Mouse (Mus musculus): ENCODE measurements around the gene Fam20a. TPM values are rescaled to one million over a fixed set of nuclear protein-coding genes. Genes with fewer than 3 reads are reported as not detected.

The Fam20a gene
- polyA plus RNA-seq, 1 experiment from 2014 or later, result 2.4 TPM

- H3K4me1 ChIP-seq (ENCODE audit: control insufficient read depth, insufficient read depth, low read length), result peaks cover 18% of the 10 kb centered on the region
- H3K4me3 ChIP-seq (replicated peaks; ENCODE audit: low read length), result no peak overlapping the region
- no peak overlapping the region for H3K27ac ChIP-seq (ENCODE audit: low read length)
- H3K36me3 ChIP-seq (ENCODE audit: control insufficient read depth, insufficient read depth, low read length), result no peaks in the 10 kb centered on the region
- no peaks in the 10 kb centered on the region for H3K27me3 ChIP-seq (ENCODE audit: control insufficient read depth, insufficient read depth, low read length)
- no peak overlapping the region for H3K4me2 ChIP-seq (ENCODE audit: low read depth, low read length)
- H3K9me3 ChIP-seq (replicated peaks; ENCODE audit: control insufficient read depth, low read length), result no peaks in the 10 kb centered on the region
- H3K9ac ChIP-seq (ENCODE audit: low read length), result no peak overlapping the region
- WGBS, result 46% methylated on average over 7 of the region's 7 CpGs
- no peak for ATAC-seq (ENCODE audit: insufficient read depth, low FRiP score)
Observed at GRCm38 (mm10) chr11:109648510-109648909, 73.6 kb downstream of the Fam20a start.

- Histone ChIP-seq H3K4me3 (replicated peaks; ENCODE audit: low read length) (no peak overlapping the region), H3K9ac (ENCODE audit: low read length) (no peak overlapping the region), H3K27ac (ENCODE audit: low read length) (no peak overlapping the region), H3K4me1 (ENCODE audit: control insufficient read depth, insufficient read depth, low read length) (no peaks in the 10 kb centered on the region), H3K9me3 (replicated peaks; ENCODE audit: control insufficient read depth, low read length) (no peaks in the 10 kb centered on the region), H3K36me3 (ENCODE audit: control insufficient read depth, insufficient read depth, low read length) (no peaks in the 10 kb centered on the region), H3K4me2 (ENCODE audit: low read depth, low read length) (no peak overlapping the region), H3K27me3 (ENCODE audit: control insufficient read depth, insufficient read depth, low read length) (no peaks in the 10 kb centered on the region)
- ATAC-seq (ENCODE audit: insufficient read depth, low FRiP score), result 0 out of 2 replicates have a peak, but pooled peaks have one; percentile 47
- WGBS, result 69% methylated on average over 5 of the region's 5 CpGs
Observed at GRCm38 (mm10) chr11:109641498-109642222, 80.4 kb downstream of the Fam20a start.

GRCm38 (mm10) chr11:109635871-109636395 is 86.1 kb downstream of the Fam20a start:
- Histone ChIP-seq H3K4me3 (replicated peaks; ENCODE audit: low read length) (no peak overlapping the region), H3K4me1 (ENCODE audit: control insufficient read depth, insufficient read depth, low read length) (no peaks in the 10 kb centered on the region), H3K4me2 (ENCODE audit: low read depth, low read length) (no peak overlapping the region), H3K27ac (ENCODE audit: low read length) (no peak overlapping the region), H3K9me3 (replicated peaks; ENCODE audit: control insufficient read depth, low read length) (no peaks in the 10 kb centered on the region), H3K9ac (ENCODE audit: low read length) (no peak overlapping the region), H3K27me3 (ENCODE audit: control insufficient read depth, insufficient read depth, low read length) (no peaks in the 10 kb centered on the region), H3K36me3 (ENCODE audit: control insufficient read depth, insufficient read depth, low read length) (no peaks in the 10 kb centered on the region)
- ATAC-seq (ENCODE audit: insufficient read depth, low FRiP score), result no peak
- WGBS, result 41% methylated on average over 6 of the region's 6 CpGs

DNA sequence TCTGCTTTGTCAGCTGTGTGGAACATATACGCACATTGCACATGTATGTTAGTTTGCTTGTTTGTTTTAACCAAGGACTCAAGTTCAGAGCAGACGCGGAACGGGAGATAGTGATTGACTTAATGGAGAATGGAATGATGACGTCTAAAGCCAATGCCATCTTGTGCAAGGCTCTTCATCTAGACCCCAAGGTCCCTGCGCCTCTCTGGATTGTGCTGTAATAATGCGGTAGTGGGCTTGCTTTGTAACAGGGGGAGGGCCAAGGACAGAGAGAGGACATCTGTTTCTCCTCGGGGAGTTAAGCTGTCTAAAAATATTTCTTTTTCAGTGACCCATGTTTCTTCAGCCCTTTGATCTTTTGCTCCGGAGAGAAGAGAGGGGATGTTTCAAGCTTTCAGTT is 87.2 kb downstream of the Fam20a start:
- Histone ChIP-seq H3K27ac (ENCODE audit: low read length) (no peak overlapping the region), H3K9me3 (replicated peaks; ENCODE audit: control insufficient read depth, low read length) (no peaks in the 10 kb centered on the region), H3K4me3 (replicated peaks; ENCODE audit: low read length) (no peak overlapping the region), H3K4me2 (ENCODE audit: low read depth, low read length) (no peak overlapping the region), H3K27me3 (ENCODE audit: control insufficient read depth, insufficient read depth, low read length) (no peaks in the 10 kb centered on the region), H3K4me1 (ENCODE audit: control insufficient read depth, insufficient read depth, low read length) (no peaks in the 10 kb centered on the region), H3K36me3 (ENCODE audit: control insufficient read depth, insufficient read depth, low read length) (no peaks in the 10 kb centered on the region), H3K9ac (ENCODE audit: low read length) (no peak overlapping the region)
- no peak for ATAC-seq (ENCODE audit: insufficient read depth, low FRiP score)
- WGBS, result 64% methylated on average over 9 of the region's 9 CpGs

DNA sequence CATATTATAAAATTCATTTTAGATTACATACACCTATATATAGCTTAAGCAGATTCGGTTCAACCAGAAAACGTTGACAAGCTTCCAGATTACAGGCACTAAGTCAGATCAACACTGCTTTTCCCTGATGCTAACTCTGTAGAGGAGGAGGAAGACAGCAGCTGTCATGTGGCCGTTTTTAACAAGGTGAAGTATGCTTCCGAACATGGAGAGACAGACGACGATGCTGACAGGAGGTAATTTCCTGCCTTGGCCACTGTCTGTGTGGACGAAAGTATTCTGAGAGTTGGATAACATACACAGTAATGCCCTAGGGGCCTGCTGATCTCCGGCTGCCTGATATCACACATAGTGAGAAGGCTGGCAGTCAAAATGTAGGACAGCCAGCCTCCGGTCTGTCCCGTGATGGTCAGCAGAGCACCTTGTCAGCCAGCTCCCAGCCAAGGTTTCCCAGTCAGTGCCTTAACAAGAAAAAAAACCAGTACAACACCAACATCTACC is 93.0 kb downstream of the Fam20a start:
- H3K4me3 ChIP-seq (replicated peaks; ENCODE audit: low read length), result no peak overlapping the region
- no peaks in the 10 kb centered on the region for H3K4me1 ChIP-seq (ENCODE audit: control insufficient read depth, insufficient read depth, low read length)
- H3K36me3 ChIP-seq (ENCODE audit: control insufficient read depth, insufficient read depth, low read length), result no peaks in the 10 kb centered on the region
- H3K27me3 ChIP-seq (ENCODE audit: control insufficient read depth, insufficient read depth, low read length), result no peaks in the 10 kb centered on the region
- H3K27ac ChIP-seq (ENCODE audit: low read length), result no peak overlapping the region
- ATAC-seq (ENCODE audit: insufficient read depth, low FRiP score), result no peak
- no peak overlapping the region for H3K4me2 ChIP-seq (ENCODE audit: low read depth, low read length)
- H3K9me3 ChIP-seq (replicated peaks; ENCODE audit: control insufficient read depth, low read length), result no peaks in the 10 kb centered on the region
- WGBS, result 49% methylated on average over 10 of the region's 10 CpGs
- H3K9ac ChIP-seq (ENCODE audit: low read length), result no peak overlapping the region

- H3K4me3 ChIP-seq (replicated peaks; ENCODE audit: low read length), result no peak overlapping the region
- ATAC-seq (ENCODE audit: insufficient read depth, low FRiP score), result no peak
- WGBS, result 83% methylated on average over 3 of the region's 3 CpGs
Observed at GRCm38 (mm10) chr11:109628099-109628498, 94.0 kb downstream of the Fam20a start.

DNA sequence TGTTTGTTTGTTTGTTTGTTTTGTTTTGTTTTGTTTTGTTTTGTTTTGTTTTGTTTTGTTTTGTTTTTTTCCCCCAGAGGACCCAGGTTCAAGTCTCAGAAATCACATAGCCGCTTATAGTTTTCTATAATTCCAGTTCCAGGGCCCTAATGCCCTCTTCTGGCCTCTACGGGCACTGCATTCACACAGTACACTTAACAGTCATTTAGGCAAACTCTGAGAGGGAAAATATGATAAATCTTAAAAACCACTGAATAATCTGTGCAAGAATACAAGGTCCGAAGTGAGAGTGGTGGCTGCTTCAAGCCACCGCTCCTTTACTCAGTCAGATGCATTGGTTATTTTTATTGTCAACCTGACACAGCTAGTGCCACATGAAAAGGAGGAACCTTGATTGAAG is 94.4 kb downstream of the Fam20a start:
- Histone ChIP-seq H3K4me3 (replicated peaks; ENCODE audit: low read length) (no peak overlapping the region), H3K4me2 (ENCODE audit: low read depth, low read length) (no peak overlapping the region), H3K27me3 (ENCODE audit: control insufficient read depth, insufficient read depth, low read length) (no peaks in the 10 kb centered on the region), H3K4me1 (ENCODE audit: control insufficient read depth, insufficient read depth, low read length) (no peaks in the 10 kb centered on the region), H3K36me3 (ENCODE audit: control insufficient read depth, insufficient read depth, low read length) (no peaks in the 10 kb centered on the region), H3K27ac (ENCODE audit: low read length) (no peak overlapping the region), H3K9ac (ENCODE audit: low read length) (no peak overlapping the region), H3K9me3 (replicated peaks; ENCODE audit: control insufficient read depth, low read length) (no peaks in the 10 kb centered on the region)
- 92% methylated on average over 4 of the region's 4 CpGs for WGBS
- ATAC-seq (ENCODE audit: insufficient read depth, low FRiP score), result no peak

More at GRCm38 (mm10) chr11:109628099-109628498, 94.0 kb downstream of the Fam20a start:
- H3K36me3 ChIP-seq (ENCODE audit: control insufficient read depth, insufficient read depth, low read length), result no peaks in the 10 kb centered on the region
- no peak overlapping the region for H3K27ac ChIP-seq (ENCODE audit: low read length)
- H3K4me1 ChIP-seq (ENCODE audit: control insufficient read depth, insufficient read depth, low read length), result no peaks in the 10 kb centered on the region
- no peaks in the 10 kb centered on the region for H3K9me3 ChIP-seq (replicated peaks; ENCODE audit: control insufficient read depth, low read length)
- H3K9ac ChIP-seq (ENCODE audit: low read length), result no peak overlapping the region
- no peaks in the 10 kb centered on the region for H3K27me3 ChIP-seq (ENCODE audit: control insufficient read depth, insufficient read depth, low read length)
- no peak overlapping the region for H3K4me2 ChIP-seq (ENCODE audit: low read depth, low read length)

DNA sequence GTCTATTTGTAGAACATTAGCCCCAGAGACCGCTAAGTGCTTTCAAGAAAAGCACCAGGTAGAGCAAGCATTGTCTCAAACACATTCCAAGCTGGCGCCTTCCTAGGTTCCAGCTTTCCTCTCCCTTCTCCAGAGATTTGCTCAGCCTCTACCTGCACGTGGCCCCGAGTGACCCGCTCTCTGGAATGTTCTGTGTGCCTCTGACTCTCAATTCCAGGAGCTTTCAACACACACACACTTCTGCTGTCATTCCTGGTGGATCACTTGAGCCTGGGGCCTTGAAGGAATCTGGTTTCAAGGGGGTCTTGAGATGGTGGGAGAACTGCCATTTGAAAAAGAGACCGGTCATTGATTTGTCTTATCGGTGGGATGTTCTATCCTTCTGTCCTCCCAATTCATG is 98.8 kb downstream of the Fam20a start:
- Histone ChIP-seq H3K4me3 (replicated peaks; ENCODE audit: low read length) (no peak overlapping the region), H3K36me3 (ENCODE audit: control insufficient read depth, insufficient read depth, low read length) (no peaks in the 10 kb centered on the region), H3K27me3 (ENCODE audit: control insufficient read depth, insufficient read depth, low read length) (no peaks in the 10 kb centered on the region), H3K9me3 (replicated peaks; ENCODE audit: control insufficient read depth, low read length) (no peaks in the 10 kb centered on the region), H3K4me2 (ENCODE audit: low read depth, low read length) (no peak overlapping the region), H3K27ac (ENCODE audit: low read length) (no peak overlapping the region), H3K4me1 (ENCODE audit: control insufficient read depth, insufficient read depth, low read length) (0 out of 2 replicates have a peak, but pooled peaks cover 4% of the 10 kb centered on the region), H3K9ac (ENCODE audit: low read length) (no peak overlapping the region)
- 71% methylated on average over 7 of the region's 7 CpGs for WGBS
- no peak for ATAC-seq (ENCODE audit: insufficient read depth, low FRiP score)

DNA sequence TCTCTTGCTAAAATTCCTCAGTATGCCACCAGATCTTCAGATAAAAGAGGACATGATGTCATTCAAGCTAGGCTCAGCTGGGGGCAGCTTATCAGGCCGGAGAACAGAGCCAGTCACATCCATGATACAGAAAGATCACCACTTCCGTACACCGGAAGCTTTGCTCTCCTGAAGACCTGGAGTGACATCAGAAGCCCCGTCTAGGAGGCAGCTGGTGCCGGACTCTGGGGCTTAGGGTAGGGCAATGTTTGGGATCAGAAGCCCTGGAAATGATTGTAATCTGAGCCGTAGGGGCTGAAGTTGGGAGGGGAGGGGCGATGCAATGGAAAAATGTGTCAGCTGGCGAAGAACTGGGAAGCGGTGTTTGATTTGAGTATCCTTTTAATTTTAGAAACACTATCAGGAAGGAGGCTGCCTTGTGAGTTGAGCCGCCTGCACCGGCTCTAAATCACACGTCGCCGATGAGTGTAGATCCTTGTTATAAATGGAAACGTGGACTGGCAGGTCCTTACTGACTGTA is 99.5 kb downstream of the Fam20a start:
- no peak for ATAC-seq (ENCODE audit: insufficient read depth, low FRiP score)
- Histone ChIP-seq H3K9me3 (replicated peaks; ENCODE audit: control insufficient read depth, low read length) (no peaks in the 10 kb centered on the region), H3K9ac (ENCODE audit: low read length) (peak overlapping the region; percentile 66), H3K4me1 (ENCODE audit: control insufficient read depth, insufficient read depth, low read length) (0 out of 2 replicates have a peak, but pooled peaks cover 4% of the 10 kb centered on the region), H3K4me3 (replicated peaks; ENCODE audit: low read length) (peak overlapping the region; percentile 23), H3K4me2 (ENCODE audit: low read depth, low read length) (peak overlapping the region; percentile 47), H3K27me3 (ENCODE audit: control insufficient read depth, insufficient read depth, low read length) (no peaks in the 10 kb centered on the region), H3K36me3 (ENCODE audit: control insufficient read depth, insufficient read depth, low read length) (no peaks in the 10 kb centered on the region), H3K27ac (ENCODE audit: low read length) (no peak overlapping the region)
- 10% methylated on average over 15 of the region's 15 CpGs for WGBS

Measured in stomach, embryonic 16.5 days (tissue).